Mouse (Mus musculus): ENCODE results near the gene Hoxb6.
A peak's percentile ranks its signal among the peaks of the same experiment; 100 is the strongest.

Hoxb6 gene

GRCm38 (mm10) chr11:96291681-96292564 lies at the start of gene Hoxb6:
Hoxb6 (plus strand) TSS chr11:96292476.
- peak; percentile 74 for DNase-seq

DNA sequence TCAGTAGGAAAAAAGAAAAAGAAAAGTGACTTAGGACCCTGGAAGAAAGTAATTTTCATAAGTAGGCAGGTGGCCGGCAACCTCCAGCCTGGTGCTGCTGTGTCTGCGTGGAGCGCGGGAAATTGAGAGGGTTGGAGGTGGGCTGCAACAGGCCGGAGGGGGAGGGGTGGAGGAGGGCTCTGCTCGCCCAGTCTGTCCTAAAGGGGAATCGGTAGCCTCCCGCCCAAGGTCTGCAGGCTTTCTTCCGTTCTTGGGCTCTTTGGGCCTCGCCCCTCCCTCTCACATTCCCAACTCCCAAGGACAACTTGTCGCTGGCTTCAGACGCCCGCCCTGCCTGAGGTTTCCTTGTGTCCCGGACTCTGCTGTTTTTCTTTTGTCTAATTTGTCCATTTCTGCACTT lies 41.4 kb upstream of the Hoxb6 start:
- DNase-seq = peak; percentile 74

- DNase-seq = peak; percentile 42
Observed at GRCm38 (mm10) chr11:96251480-96252031, 40.7 kb upstream of the Hoxb6 start.

DNA sequence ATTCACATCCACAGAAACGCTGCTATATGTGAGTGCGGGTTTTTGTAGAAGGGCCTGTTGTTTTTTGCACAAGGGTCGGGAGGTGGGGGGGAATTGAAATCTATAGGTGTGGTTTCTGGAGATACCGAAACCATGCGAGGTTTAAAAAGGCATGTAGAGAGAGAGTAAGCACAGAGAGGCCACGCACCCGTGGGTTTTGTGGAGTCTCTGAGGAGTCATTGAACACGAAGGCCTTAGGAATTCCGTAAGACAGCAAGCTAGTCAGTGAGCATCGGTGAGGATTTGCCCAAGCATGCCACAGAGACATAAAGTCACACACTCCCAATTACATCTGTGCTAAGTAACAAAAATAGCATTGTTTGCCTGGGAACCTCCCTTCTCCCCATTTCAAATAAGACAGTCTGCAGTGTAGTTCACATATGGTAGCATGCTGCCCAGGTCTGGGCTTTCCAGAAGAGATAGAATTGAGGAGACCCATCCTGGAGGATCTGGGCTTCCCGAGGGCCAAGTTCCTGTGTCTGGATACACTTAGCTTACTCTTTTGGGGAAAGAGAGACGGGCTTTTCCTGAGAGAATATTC lies 39.6 kb upstream of the Hoxb6 start:
- DNase-seq = peak; percentile 22

DNA sequence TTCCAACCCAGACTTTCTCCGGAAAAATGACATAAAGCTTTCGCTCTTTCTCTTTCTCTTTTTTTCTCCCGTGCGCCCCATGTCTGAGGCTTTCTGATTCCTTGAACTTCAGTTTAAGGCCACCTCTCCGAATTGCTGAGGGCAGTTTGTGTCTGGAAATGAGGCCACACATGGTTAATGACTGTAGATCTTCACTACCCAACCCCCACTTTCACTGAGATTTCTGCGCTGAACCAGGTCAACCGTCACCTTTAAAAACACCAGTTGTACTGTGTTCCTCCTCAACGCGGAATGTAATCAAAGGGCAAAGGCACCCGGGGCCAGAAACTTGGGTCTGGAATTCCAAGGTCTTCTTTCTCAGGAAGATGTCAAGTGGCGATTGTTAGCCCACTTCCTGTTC lies 38.1 kb upstream of the Hoxb6 start:
- peak; percentile 32 for DNase-seq

DNA sequence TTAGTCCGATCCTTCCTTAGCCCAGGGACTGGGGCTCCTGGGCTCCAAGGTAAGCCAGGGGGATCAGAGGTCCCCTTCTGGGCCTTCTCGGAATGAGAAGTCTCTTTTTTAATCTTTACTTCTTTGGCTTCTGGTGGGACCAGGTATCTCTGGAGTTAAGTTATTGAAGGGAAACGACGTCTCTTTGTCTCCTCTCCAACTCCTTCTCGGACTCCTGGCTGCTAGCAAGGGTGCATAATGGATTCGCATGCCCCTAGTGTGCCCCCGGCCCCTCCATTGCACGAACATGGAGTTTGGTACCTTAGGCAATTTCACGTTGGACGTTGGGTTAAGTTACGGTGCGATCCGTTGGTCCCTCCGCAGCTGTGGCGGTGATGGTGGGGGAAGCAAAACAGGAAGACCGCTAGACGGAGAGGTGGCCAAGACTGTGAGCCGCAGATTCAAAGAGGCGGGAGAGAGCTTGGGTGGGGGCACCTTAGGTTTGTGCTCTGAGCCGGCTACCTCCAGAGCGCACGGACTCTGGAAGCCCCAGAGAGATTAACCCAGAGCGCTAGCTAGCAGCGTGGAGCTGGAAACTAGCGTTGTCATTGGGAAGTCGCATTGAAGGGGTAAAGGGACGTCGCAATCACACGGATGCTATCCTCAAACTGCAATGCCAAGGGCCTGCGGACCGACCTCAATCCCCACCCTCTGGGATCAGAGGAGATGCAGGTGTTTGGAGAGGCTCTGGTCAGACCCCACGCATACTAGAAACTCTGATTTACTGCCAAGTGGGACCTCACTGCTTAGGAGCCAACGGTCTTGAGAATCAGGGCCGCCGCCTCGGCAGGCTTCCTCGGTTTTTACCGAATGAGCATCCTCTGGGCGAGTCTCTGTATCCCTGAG lies 36.9 kb upstream of the Hoxb6 start:
- peak; percentile 37 for DNase-seq

- peak; percentile 37 for DNase-seq
Observed at GRCm38 (mm10) chr11:96255996-96256445, 36.3 kb upstream of the Hoxb6 start.

GRCm38 (mm10) chr11:96257141-96257540 lies 35.1 kb upstream of the Hoxb6 start:
- DNase-seq = peak; percentile 2

DNA sequence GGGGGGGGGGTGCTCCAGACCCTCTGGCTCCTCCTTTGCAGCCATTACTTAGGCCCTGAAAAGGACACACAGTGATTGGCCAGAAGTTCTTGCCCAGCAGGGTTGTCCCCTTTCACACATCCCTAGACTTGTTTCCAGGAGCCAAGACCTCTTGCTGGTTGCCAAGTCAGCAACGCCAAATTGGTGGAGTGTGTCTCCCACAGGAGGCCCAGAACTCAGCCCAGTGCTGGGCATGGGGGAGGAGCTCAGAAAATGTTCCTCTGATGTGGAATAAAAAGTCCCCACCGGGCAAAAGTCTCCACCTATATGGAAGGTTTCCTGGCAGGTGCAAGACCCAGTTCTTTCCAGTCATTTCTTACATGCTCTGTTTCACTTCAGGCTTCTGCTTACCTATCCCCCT lies 33.2 kb upstream of the Hoxb6 start:
- DNase-seq = peak; percentile 4

- DNase-seq = peak; percentile 3
Observed at GRCm38 (mm10) chr11:96259511-96259910, 32.8 kb upstream of the Hoxb6 start.

DNA sequence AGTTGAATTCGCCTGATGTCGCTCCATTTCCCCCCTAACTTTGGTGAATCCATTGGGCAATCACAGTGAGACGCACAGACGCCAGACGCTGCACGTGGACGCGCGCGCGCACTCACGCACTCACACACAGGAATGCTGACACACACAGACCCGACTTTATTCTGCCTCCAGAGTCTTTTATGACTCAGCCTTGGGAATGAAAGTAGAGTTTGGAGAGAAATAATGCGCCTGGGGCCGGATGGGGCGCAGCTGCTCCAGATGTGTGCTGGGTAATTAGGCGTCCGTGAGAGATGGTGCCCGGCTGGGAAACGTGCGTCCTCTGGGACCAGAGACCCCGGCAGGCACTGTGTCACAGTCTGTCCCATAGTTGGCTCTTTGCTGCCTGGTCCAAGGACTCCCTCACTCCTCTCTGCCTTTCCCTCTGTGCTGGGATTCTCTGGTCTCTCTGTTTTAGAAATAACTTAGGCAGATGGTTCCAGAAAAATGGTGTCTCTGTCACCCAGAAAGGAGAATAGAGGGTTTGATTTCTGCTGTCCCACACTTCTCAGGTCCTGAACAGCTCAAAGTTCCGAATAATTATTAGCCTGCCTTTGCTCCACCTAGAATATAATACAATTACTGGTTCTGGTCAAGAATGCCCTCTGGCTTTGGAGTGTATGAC lies 31.8 kb upstream of the Hoxb6 start:
- DNase-seq = peak; percentile 66

DNA sequence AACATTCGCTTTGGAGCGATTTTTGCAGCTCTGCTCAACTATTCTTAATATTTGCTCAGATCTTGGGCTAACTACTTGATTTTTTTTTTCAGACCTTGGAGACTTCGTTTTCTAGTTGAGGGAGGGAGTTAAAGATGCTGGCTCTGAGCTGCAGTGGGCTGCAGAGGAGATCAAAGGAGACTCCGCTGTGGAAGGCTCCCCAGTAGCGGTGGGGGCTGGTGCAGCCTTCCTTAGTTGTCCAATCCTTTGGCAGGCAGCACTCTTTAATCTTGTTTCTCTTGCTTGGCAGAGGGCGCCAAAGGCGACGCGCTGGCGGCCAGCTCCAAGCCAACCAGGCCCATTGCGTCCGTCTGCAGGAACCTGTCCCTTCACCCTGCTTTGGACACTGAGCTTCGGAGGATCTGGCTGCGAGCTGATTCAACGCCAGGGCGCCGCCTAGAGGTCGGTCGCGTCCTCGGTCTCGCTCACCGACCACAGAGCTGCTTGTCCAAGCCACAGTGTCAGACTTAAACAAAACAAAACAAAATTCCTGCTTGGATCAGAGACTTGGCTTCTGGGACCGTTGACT lies 30.9 kb upstream of the Hoxb6 start:
- DNase-seq = peak; percentile 91

GRCm38 (mm10) chr11:96262262-96262830 lies 29.9 kb upstream of the Hoxb6 start:
- DNase-seq = peak; percentile 6

- DNase-seq = peak; percentile 48
Observed at GRCm38 (mm10) chr11:96263636-96264389, 28.5 kb upstream of the Hoxb6 start.

DNA sequence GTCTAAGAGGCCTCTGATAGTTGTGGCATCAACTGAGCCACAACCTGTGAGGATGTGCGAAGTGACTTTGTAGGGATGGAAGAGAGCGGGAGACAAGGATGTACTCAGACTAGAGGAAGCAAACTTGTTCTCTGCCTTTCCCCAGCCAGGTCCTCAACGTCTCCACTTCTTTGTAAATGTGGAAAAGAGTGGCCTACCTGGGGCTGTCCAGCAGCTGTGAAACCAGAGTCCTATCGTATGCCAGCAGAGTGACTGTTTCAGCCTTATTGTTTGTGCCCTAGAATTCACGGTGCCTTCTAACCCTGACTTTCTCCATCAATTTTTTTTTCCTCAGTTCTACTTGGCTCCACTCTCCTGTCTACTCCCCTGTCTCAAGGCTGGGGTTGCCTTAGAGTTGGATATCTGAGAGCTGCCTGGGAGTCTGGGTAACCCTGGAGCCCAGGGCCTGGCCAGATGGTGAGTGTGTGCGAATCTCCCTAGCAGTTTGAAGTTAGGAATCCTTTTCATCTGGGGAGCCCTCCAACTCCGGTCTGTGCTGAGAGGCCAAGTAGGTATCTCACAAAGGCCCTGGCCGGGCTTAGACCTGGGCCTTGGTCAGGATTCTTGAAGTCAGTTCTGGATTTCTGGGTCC lies 27.8 kb upstream of the Hoxb6 start:
- peak; percentile 37 for DNase-seq

- DNase-seq = peak; percentile 28
Observed at GRCm38 (mm10) chr11:96265954-96266353, 26.3 kb upstream of the Hoxb6 start.

- DNase-seq = peak; percentile 27
Observed at GRCm38 (mm10) chr11:96267021-96267920, 25.0 kb upstream of the Hoxb6 start.

- peak; percentile 14 for DNase-seq
Observed at GRCm38 (mm10) chr11:96268031-96268745, 24.1 kb upstream of the Hoxb6 start.
